Comparison of ENCODE assay signal across 9 mouse cellular contexts in the genomic region with DNA sequence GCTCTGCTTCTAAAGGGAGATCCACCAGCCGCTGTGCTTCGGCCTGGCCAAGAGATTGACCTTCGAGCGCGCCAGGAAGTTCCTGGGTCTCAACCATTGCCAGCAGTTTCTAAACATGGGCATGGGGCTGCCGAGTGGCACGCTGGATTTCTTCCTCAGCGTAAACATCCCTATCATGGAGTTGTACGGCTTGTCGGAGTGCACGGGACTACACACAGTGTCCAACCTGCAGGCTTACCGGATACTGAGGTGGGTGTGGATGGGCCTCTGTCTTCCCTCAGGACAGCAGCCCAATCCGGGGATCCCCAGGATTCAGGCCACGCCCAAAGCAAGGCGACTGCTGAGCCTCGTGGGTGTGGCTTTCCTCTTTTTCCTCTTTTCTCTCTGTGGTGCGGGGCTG. TPM values are rescaled to one million over a fixed set of nuclear protein-coding genes. Genes with fewer than 3 reads are reported as not detected.
DNase-seq lines count a peak whose midpoint lies in the region; ATAC-seq and TF ChIP-seq lines count a peak whose summit lies in the region.
"Had no signal": no experiment of that assay in that cellular context is flagged by ENCODE, and none has a peak within 500 bp of the region (broad histone marks: within the 10 kb centered on the region; RNA-seq: fewer than 3 reads in every experiment).

No protein-coding gene starts in this region.

- no peak overlapping the region for H3K27ac ChIP-seq in midbrain, embryonic 12.5 days (replicated peaks)
- no peak overlapping the region for H3K27ac ChIP-seq in midbrain, embryonic 14.5 days (replicated peaks; ENCODE audit: low read depth, low read length)
- no peak overlapping the region for H3K27ac ChIP-seq in embryonic facial prominence, embryonic 13.5 days
- no peak overlapping the region for H3K27ac ChIP-seq in limb, embryonic 14.5 days (replicated peaks; ENCODE audit: low read depth, low read length)

- H3K36me3 ChIP-seq in midbrain, embryonic 12.5 days, result no peaks in the 10 kb centered on the region; the same call in 1 of the 2 replicates
- H3K36me3 ChIP-seq in midbrain, embryonic 14.5 days (ENCODE audit: control insufficient read depth, insufficient read depth, low read length), result no peaks in the 10 kb centered on the region
- H3K36me3 ChIP-seq in embryonic facial prominence, embryonic 13.5 days, result peaks cover 5% of the 10 kb centered on the region
- no peaks in the 10 kb centered on the region for H3K36me3 ChIP-seq in limb, embryonic 14.5 days (ENCODE audit: control insufficient read depth, insufficient read depth, low read length)
- no peaks in the 10 kb centered on the region for H3K36me3 ChIP-seq in splenic B cell, adult 2 months (ENCODE audit: control insufficient read depth, insufficient read depth, low read length, poor library complexity, severe bottlenecking)

- H3K4me2 ChIP-seq in midbrain, embryonic 12.5 days (replicated peaks), result peak overlapping the region; percentile 13; the same call in 1 of the 2 replicates
- no peak overlapping the region for H3K4me2 ChIP-seq in midbrain, embryonic 14.5 days (ENCODE audit: low read length)
- peak overlapping the region; percentile 43 for H3K4me2 ChIP-seq in embryonic facial prominence, embryonic 13.5 days
- H3K4me2 ChIP-seq in limb, embryonic 14.5 days (replicated peaks; ENCODE audit: low read depth, low read length, severe bottlenecking), result 0 out of 2 replicates have a peak overlapping the region, but pooled peaks have one; percentile 3

- ATAC-seq in midbrain, embryonic 12.5 days (ENCODE audit: low FRiP score, low read depth), result no peak
- no peak for ATAC-seq in midbrain, embryonic 14.5 days (ENCODE audit: low FRiP score, low TSS enrichment)
- no peak for ATAC-seq in embryonic facial prominence, embryonic 13.5 days (ENCODE audit: insufficient number of reproducible peaks, insufficient read depth, low FRiP score, low TSS enrichment, low read depth)
- ATAC-seq in limb, embryonic 14.5 days (ENCODE audit: low FRiP score, low read depth), result no peak
- no peak for ATAC-seq in cerebellum, adult (ENCODE audit: insufficient number of reproducible peaks, low FRiP score, low TSS enrichment)

- 0 out of 2 replicates have a peak, but pooled peaks cover 3% of the 10 kb centered on the region for H3K9me3 ChIP-seq in midbrain, embryonic 12.5 days
- H3K9me3 ChIP-seq in midbrain, embryonic 14.5 days (ENCODE audit: control insufficient read depth, low read length), result no peaks in the 10 kb centered on the region
- H3K9me3 ChIP-seq in embryonic facial prominence, embryonic 13.5 days, result peaks cover 8% of the 10 kb centered on the region; the same call in 1 of the 2 replicates
- 0 out of 2 replicates have a peak, but pooled peaks cover 6% of the 10 kb centered on the region for H3K9me3 ChIP-seq in limb, embryonic 14.5 days (ENCODE audit: control insufficient read depth, low read length)

- no peak overlapping the region for H3K9ac ChIP-seq in midbrain, embryonic 12.5 days (replicated peaks)
- no peak overlapping the region for H3K9ac ChIP-seq in midbrain, embryonic 14.5 days (replicated peaks; ENCODE audit: low read length)
- no peak overlapping the region for H3K9ac ChIP-seq in embryonic facial prominence, embryonic 13.5 days
- H3K9ac ChIP-seq in limb, embryonic 14.5 days (ENCODE audit: low read depth, low read length, severe bottlenecking), result no peak overlapping the region

- 55% methylated on average over 17 of the region's 17 CpGs for WGBS in midbrain, embryonic 12.5 days
- 58% methylated on average over 17 of the region's 17 CpGs for WGBS in midbrain, embryonic 14.5 days
- WGBS in embryonic facial prominence, embryonic 13.5 days, result 50% methylated on average over 17 of the region's 17 CpGs
- WGBS in limb, embryonic 14.5 days, result 55% methylated on average over 17 of the region's 17 CpGs

- DNase-seq in midbrain, embryonic 14.5 days, result no peak
- DNase-seq in limb, embryonic 14.5 days (ENCODE audit: low spot score), result no peak
- peak; percentile 8 for DNase-seq in splenic B cell, adult 2 months (ENCODE audit: low read depth, low spot score)
- no peak for DNase-seq in cerebellum, postnatal 14 days
- DNase-seq in urinary bladder, postnatal 25 days (ENCODE audit: low spot score), result no peak

- H3K27me3 ChIP-seq in midbrain, embryonic 12.5 days, result no peaks in the 10 kb centered on the region
- no peaks in the 10 kb centered on the region for H3K27me3 ChIP-seq in midbrain, embryonic 14.5 days (ENCODE audit: control insufficient read depth, insufficient read depth, low read length)
- no peaks in the 10 kb centered on the region for H3K27me3 ChIP-seq in embryonic facial prominence, embryonic 13.5 days
- H3K27me3 ChIP-seq in limb, embryonic 14.5 days (ENCODE audit: control insufficient read depth, insufficient read depth, low read length), result no peaks in the 10 kb centered on the region
- H3K27me3 ChIP-seq in splenic B cell, adult 2 months (ENCODE audit: control insufficient read depth, insufficient read depth, low read length, poor library complexity, severe bottlenecking), result no peaks in the 10 kb centered on the region

- H3K4me1 ChIP-seq in midbrain, embryonic 12.5 days, result no peaks in the 10 kb centered on the region
- no peaks in the 10 kb centered on the region for H3K4me1 ChIP-seq in midbrain, embryonic 14.5 days (ENCODE audit: control insufficient read depth, insufficient read depth, low read length)
- no peaks in the 10 kb centered on the region for H3K4me1 ChIP-seq in embryonic facial prominence, embryonic 13.5 days
- no peaks in the 10 kb centered on the region for H3K4me1 ChIP-seq in limb, embryonic 14.5 days (ENCODE audit: control insufficient read depth, insufficient read depth, low read length)

- no peak for TF ChIP-seq POLR2A in limb, embryonic 14.5 days (IDR thresholded peaks at IDR 0.05; ENCODE audit: borderline replicate concordance, extremely low read depth, insufficient read depth, insufficient read length)

- H3K4me3 ChIP-seq in midbrain, embryonic 12.5 days, result no peak overlapping the region
- H3K4me3 ChIP-seq in midbrain, embryonic 14.5 days (replicated peaks; ENCODE audit: low read depth, low read length), result no peak overlapping the region
- H3K4me3 ChIP-seq in embryonic facial prominence, embryonic 13.5 days, result no peak overlapping the region
- H3K4me3 ChIP-seq in limb, embryonic 14.5 days (replicated peaks; ENCODE audit: low read length), result no peak overlapping the region

RNA-seq across cellular contexts. Expression of a gene that starts 8.3 kb away (rescaled TPM):
- 0.50 and 0.63 TPM in 2 replicates for polyA plus RNA-seq in midbrain, embryonic 12.5 days (2016; fragmentation: Nextera tagmentation; extraction: Ambion mirVana)
- polyA plus RNA-seq in midbrain, embryonic 14.5 days (2014; fragmentation: Nextera tagmentation; extraction: Ambion mirVana), result 0.18 and 0.36 TPM in 2 replicates
- 0.34 and 0.42 TPM in 2 replicates for polyA plus RNA-seq in embryonic facial prominence, embryonic 13.5 days (2015; fragmentation: Nextera tagmentation; extraction: Ambion mirVana)
- polyA plus RNA-seq in limb, embryonic 14.5 days (2012; rRNA removed), result 0.03 and 0.08 TPM in 2 replicates
- 0.26 TPM in 2 replicates for polyA plus RNA-seq in limb, embryonic 14.5 days (2014; fragmentation: Nextera tagmentation; extraction: Ambion mirVana)

RNA-seq across cellular contexts. Expression of a gene that starts 9.4 kb away (rescaled TPM):
- polyA plus RNA-seq in midbrain, embryonic 12.5 days (2016; fragmentation: Nextera tagmentation; extraction: Ambion mirVana), result not detected in 2 replicates
- not detected in 2 replicates for polyA plus RNA-seq in midbrain, embryonic 14.5 days (2014; fragmentation: Nextera tagmentation; extraction: Ambion mirVana)
- polyA plus RNA-seq in embryonic facial prominence, embryonic 13.5 days (2015; fragmentation: Nextera tagmentation; extraction: Ambion mirVana), result not detected in 2 replicates
- 0.03 TPM in 1 of 2 replicates, not detected in the other for polyA plus RNA-seq in limb, embryonic 14.5 days (2012; rRNA removed)
- not detected in 2 replicates for polyA plus RNA-seq in limb, embryonic 14.5 days (2014; fragmentation: Nextera tagmentation; extraction: Ambion mirVana)
- polyA plus RNA-seq: neural tube, embryonic 11.5 days had no signal

RNA-seq across cellular contexts. Expression of a gene that starts 51.6 kb away (rescaled TPM):
- polyA plus RNA-seq in midbrain, embryonic 12.5 days (2016; fragmentation: Nextera tagmentation; extraction: Ambion mirVana), result 102 and 104 TPM in 2 replicates
- polyA plus RNA-seq in midbrain, embryonic 14.5 days (2014; fragmentation: Nextera tagmentation; extraction: Ambion mirVana), result 64.3 and 66.3 TPM in 2 replicates
- 65.4 and 71.0 TPM in 2 replicates for polyA plus RNA-seq in embryonic facial prominence, embryonic 13.5 days (2015; fragmentation: Nextera tagmentation; extraction: Ambion mirVana)
- polyA plus RNA-seq in limb, embryonic 14.5 days (2012; rRNA removed), result 98.3 and 132 TPM in 2 replicates
- 34.5 and 36.3 TPM in 2 replicates for polyA plus RNA-seq in limb, embryonic 14.5 days (2014; fragmentation: Nextera tagmentation; extraction: Ambion mirVana)

RNA-seq across cellular contexts. Expression of a gene that starts 52.8 kb away (rescaled TPM):
- 6.3 and 8.2 TPM in 2 replicates for polyA plus RNA-seq in midbrain, embryonic 12.5 days (2016; fragmentation: Nextera tagmentation; extraction: Ambion mirVana)
- polyA plus RNA-seq in midbrain, embryonic 14.5 days (2014; fragmentation: Nextera tagmentation; extraction: Ambion mirVana), result 2.2 and 4.1 TPM in 2 replicates
- polyA plus RNA-seq in embryonic facial prominence, embryonic 13.5 days (2015; fragmentation: Nextera tagmentation; extraction: Ambion mirVana), result 4.5 and 5.2 TPM in 2 replicates
- polyA plus RNA-seq in limb, embryonic 14.5 days (2012; rRNA removed), result 8.2 and 12.1 TPM in 2 replicates
- polyA plus RNA-seq in limb, embryonic 14.5 days (2014; fragmentation: Nextera tagmentation; extraction: Ambion mirVana), result 4.2 and 4.5 TPM in 2 replicates
